Comparison of ENCODE assay signal across 30 mouse cellular contexts in the genomic region with DNA sequence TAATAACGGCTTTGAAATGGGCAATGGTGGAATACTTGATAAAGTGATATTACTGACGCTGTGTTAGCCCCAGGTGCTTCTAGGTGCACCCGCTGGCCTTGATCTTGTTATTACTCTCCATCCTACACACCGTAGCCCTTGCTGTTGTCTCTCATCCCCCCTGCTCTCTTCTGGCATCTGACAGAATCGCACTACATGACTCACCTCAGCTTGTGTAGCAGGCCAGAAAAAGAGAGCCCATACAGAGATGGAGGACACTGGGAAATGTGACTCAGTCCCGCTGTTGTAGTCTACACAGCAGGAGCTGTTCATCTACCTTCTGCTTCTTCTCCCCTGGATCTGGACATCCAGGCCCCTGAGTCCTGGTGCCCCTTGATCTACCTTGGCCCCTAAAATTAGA. TPM values are rescaled to one million over a fixed set of nuclear protein-coding genes. Genes with fewer than 3 reads are reported as not detected.
A peak's percentile ranks its signal among the peaks of the same experiment; 100 is the strongest.
DNase-seq lines count a peak whose midpoint lies in the region; TF ChIP-seq lines count a peak whose summit lies in the region.
"Had no signal": no experiment of that assay in that cellular context is flagged by ENCODE, and none has a peak within 500 bp of the region (broad histone marks: within the 10 kb centered on the region; RNA-seq: fewer than 3 reads in every experiment).

No protein-coding gene starts in this region.

- WGBS in cerebellum, adult 2 months, result 13% methylated on average over 6 of the region's 6 CpGs

- H3K27ac ChIP-seq in cerebellum, adult 2 months (ENCODE audit: insufficient read depth, low read length), result peak overlapping the region; percentile 9; the same call in 1 of the 2 replicates
- H3K27ac ChIP-seq: heart, adult 2 months; heart, embryonic 13.5 days; kidney, postnatal 0 days; left cerebral cortex, adult 2 months; liver, embryonic 12.5 days; macrophage; midbrain, embryonic 13.5 days; neural tube, embryonic 13.5 days had no signal

- peaks cover 39% of the 10 kb centered on the region for H3K4me1 ChIP-seq in cerebellum, adult 2 months (ENCODE audit: control insufficient read depth, insufficient read depth, low read length)
- H3K4me1 ChIP-seq: heart, embryonic 13.5 days; liver, embryonic 12.5 days had no signal

- no peak overlapping the region for H3K4me3 ChIP-seq in cerebellum, adult 2 months (replicated peaks; ENCODE audit: insufficient read depth, low read depth, low read length)
- H3K4me3 ChIP-seq: erythroblast, embryonic 14.5 days; heart, adult 2 months; heart, embryonic 13.5 days; left cerebral cortex, adult 2 months; liver, embryonic 12.5 days; midbrain, embryonic 13.5 days; neural tube, embryonic 13.5 days had no signal

- TF ChIP-seq CTCF in cerebellum, adult 2 months (IDR thresholded peaks at IDR 0.05; ENCODE audit: borderline replicate concordance, insufficient read depth, low read depth, low read length), result no peak

- no peaks in the 10 kb centered on the region for H3K27me3 ChIP-seq in cerebellum, adult 2 months (ENCODE audit: control insufficient read depth, insufficient read depth, low read length)
- H3K27me3 ChIP-seq: heart, embryonic 13.5 days; liver, embryonic 12.5 days; midbrain, embryonic 13.5 days; neural tube, embryonic 13.5 days had no signal

- no peak for TF ChIP-seq POLR2A in cerebellum, adult 2 months (IDR thresholded peaks at IDR 0.05; ENCODE audit: borderline replicate concordance, insufficient read depth, low read length)

- DNase-seq in heart, adult 11 months, result peak; percentile 56
- DNase-seq in heart, postnatal 14 days, result no peak
- DNase-seq in brain, adult 2 months (ENCODE audit: low read depth, low spot score), result peak; percentile 94
- DNase-seq in cerebellum, adult 2 months, result peak; percentile 67 to 90
- DNase-seq in cerebellum, postnatal 36 days, result peak; percentile 44 to 71
- DNase-seq in layer of hippocampus, postnatal 25 days (ENCODE audit: extremely low spot score in 1 of 2, low spot score in 1 of 2), result no peak
- DNase-seq in MN1 (ENCODE audit: low spot score), result no peak
- DNase-seq: adrenal gland, postnatal 10 days; B cell, adult 2 months; gastrocnemius, postnatal 36 days; heart, adult 2 months; heart, postnatal 10 days; kidney, adult 18-20 months; kidney, postnatal 4 days; left cerebral cortex, postnatal 4 days; lung, adult 18-20 months; lung, postnatal 10 days; thymus, adult 2 months; thymus, postnatal 36 days had no signal

- intact Hi-C loops in heart, postnatal 14 days (cut with DNase I), result no loop called here

RNA-seq across cellular contexts. Expression of gene Kcnk10, which starts 28.1 kb away (rescaled TPM):
- total RNA-seq in heart, postnatal 14 days (2021), result not detected
- 24.0 and 25.2 TPM in 2 replicates for polyA plus RNA-seq in cerebellum, adult 2 months (2012; rRNA removed)
- 10 to 100 TPM; 15.2 to 18.3 TPM for total RNA-seq in layer of hippocampus, postnatal 25 days (2021)
- total RNA-seq: common myeloid progenitor, adult 5-6 weeks; gastrocnemius, adult 18-20 months; gastrocnemius, postnatal 36 days; heart, adult 2 months; megakaryocyte-erythroid progenitor cell, adult 5-6 weeks had no signal
- polyA plus RNA-seq: erythroblast, embryonic 14.5 days; liver, embryonic 12.5 days; macrophage had no signal

Comparison
In these comparisons a context has a peak if more than half of its experiments do, and no peak if none do; other contexts are left out.
1. DNase-seq: peak in heart, adult 11 months (single experiment), brain, adult 2 months (single experiment), cerebellum, adult 2 months (2 of 2) and cerebellum, postnatal 36 days (2 of 2); none in heart, postnatal 14 days (0 of 2), layer of hippocampus, postnatal 25 days (0 of 2) and MN1 (single experiment).
2. RNA of gene Kcnk10, which starts 28.1 kb away (total RNA-seq): 15.2 to 18.3 TPM in layer of hippocampus, postnatal 25 days; not detected in heart, postnatal 14 days; every median in the first group is over 10 times any median in the second.